Mouse (Mus musculus) spleen, postnatal 14 days (tissue): Measurements from ENCODE around the gene 9130409I23Rik.
"Not testable (repeated sequence)": the region's sequence is repeated elsewhere in the genome, so short reads cannot be mapped to it uniquely, and the experiment has no call there.

Source experiments
- DNase-seq, 2 experiments: peaks; one replicate each; pipeline ENCODE4 v3.0.0; 2021 to 2022; ENCODE audit warnings: low spot score in 2 of 2

Gene 9130409I23Rik

DNA sequence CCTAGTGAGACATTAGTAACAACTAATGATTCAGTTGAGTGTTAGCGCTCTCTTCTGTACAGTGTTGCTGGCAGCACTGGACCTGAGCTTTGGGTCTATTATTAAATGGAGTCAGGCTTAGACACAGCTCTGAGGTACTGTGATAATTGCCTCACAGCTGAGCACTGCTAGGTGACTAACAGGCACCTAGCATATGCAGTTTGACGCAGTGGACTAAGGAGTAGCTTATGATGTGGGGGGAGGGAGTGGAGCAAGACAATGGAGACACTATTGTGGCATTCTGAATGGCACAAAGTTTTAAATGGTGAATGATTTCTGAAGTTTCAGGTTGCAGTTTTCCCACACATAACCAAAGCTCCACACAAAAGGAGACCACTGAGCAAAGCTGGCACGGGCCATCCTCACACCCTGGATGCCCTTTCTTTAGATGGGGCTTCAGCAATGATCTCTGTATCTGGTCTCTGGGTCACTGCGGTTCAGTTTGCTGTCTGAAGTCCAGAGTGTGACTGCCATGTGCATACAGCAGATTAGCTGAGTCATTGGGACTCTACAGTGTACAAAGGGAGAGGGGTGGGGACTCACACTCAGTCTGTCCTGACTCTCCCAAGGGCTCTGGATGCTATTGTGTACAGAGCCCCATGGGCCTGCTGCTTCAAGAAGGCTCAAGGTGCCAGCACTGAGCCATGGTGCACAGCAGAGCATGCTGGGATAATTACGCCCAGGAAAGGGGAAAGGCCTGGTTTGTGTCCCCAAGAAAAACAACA, 15.8 kb upstream of the 9130409I23Rik start:
- not testable (repeated sequence) for DNase-seq

DNA sequence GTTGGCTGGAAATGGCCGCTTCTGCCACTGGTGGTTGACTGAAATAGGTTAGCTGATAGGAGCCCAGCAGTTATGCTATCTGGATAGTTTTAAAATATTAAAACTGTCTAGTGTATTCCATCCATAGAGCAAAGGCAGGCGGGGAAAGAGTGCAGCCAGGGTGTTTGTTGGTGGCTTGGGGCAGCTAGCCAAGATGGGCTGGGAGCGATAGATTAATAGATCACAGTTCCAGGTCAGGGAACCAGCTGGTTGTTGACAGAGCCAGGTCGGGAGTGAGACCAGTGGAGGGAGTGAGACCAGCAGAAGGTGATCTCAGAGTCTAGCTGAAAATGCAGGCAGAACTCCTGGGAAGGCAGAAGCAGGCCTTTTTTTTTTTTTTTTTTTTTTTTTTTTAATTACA, 13.4 kb upstream of the 9130409I23Rik start:
- no peak for DNase-seq

DNA sequence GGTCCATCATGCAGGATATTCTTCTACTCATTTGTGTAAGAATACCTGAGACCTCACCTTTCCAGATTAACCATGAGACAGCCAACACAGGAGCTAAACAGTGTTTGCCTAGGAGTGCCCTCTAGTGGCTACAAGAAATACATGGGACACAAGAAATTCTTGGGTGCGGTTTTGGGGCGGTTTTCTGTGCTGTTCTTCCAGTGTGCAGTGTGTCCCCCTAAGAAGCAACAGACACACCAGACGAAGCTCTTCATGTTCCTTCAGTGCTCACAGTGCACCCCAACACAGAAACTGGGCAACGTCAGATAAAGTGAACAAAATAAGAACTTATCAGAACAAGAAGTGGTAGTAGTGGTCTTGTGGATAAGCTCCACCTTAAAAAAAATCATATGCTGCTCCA, 11.4 kb upstream of the 9130409I23Rik start:
- no peak for DNase-seq

DNA sequence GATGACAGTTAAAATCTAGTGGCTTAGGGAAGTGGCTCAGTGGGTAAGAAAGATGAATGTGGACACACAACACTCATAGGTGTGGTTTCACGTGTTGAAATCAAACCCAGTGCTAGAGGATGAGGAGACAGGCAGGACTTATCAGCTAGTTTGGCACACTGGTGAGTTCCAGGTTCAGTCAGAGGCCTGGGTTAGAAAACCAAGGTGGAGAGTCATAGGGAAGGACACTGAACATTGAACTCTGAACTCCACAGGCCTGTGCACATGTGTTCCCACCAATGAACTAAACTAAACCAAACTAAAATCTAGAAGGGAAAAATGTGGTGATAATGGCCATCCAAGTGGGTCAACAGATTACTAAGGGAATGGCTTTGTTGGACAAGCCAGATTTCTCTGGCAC, 3.5 kb upstream of the 9130409I23Rik start:
- DNase-seq: no peak

DNA sequence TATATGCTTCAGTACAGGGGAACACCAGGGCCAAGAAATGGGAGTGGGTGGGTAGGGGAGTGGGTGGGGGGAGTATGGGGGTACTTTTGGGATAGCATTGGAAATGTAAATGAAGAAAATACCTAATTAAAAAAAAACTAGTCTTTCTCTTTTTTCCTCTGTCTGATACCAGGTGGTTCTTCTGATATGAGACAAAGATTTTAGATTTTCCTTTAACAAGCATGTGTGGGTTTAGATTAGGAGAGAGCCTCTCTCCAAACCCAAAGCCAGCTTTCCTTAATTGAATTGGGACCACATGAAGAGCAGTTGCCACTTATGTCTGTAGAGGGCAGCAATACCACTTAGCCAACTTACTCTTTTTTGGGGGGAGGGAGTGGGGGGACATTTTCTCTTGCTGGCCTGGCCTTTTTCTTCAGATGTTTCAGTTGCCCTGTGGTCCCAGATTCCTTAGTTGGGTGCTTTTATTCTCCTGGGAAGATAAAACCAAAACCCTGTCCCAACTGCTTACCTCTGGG, 1.7 kb upstream of the 9130409I23Rik start:
- DNase-seq: no peak

DNA sequence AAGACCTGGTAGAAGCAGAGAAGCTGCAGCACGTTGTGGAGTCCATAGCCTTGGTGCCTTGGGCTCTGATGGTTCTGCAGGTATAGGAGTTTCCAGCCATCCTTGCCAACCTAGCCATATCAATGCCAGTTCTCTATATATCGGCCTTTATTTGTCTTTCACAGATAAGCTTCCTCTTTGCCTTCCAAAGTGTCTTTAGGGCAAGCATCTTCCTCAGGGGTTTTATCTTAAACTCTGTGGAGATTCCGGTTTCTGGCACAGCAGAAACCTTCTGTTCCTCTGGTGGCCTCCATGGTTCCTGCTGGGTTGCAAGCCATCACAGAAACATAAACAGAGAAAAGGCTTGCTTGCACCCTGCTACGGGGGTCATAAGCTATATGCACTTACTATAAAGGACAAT, 1.9 kb downstream of the 9130409I23Rik start:
- no peak for DNase-seq

DNA sequence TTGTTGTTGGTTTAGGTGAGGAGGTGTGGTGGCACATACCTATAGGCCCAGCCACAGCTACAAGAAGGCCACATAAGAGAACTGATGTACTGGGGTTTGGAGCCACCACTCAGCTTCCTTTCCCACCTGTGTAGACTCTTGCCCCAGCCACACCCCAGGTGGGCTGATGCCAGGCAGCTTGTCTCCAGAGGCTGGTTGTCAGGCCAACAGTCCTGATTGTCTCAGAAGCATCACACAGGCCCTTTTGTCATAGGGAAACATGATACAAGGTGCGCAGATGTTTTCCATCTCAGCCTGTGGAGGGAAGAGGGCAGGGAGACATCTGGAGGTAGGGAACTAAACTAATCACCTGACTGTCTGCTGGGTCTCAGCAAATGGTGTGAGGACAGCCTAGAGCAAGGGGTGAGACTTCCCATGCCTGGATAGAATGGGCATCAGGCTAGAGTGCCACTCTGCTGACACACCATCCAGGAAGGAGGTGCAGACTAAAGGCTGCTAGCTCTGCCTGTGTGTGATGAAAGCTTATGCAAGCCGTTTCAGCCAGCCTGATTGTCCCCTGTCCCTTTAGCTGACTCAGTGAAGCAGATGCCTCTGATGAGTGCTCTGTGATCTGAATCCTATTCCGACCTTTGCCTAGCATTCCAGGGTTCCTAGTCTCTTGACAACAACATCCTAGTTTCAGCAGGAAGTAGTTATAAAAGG, 10.9 kb downstream of the 9130409I23Rik start:
- DNase-seq: no peak

DNA sequence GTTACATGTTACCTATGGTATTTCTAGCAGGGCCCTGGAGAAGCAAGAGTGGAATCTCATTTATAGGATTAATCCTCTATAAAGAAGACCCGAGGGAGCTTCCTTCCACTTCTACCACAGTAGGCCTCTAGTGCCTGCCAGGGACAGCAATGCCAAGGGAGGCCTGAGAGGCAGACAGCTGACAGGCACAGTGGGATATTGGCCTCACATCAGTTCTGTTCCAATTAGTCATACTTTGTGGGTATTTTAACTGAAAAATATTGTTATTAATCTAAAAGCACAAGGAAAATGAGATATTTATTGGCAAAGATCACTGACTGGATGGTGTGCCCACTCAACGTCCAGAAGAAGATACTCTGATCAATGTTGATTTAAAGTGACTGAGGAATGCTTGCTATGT, 13.0 kb downstream of the 9130409I23Rik start:
- no peak for DNase-seq

DNA sequence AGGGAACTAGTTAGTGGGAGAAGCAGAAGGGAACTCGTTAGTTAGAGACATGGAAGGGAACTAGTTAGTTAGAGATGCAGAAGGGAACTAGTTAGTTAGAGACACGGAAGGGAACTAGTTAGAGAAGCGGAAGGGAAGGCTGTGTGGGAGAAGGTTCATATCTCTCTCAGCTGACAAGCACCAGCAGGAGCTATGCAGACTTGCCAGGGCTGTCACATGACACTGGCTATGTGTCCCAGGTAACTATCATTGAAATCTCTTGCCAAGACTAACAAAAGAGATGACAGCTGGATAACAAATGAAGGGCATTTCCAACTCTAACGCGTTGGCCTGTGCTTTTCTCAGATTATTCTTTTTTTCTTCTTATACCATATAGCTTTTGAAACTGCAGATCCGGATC, 13.6 kb downstream of the 9130409I23Rik start:
- DNase-seq: no peak

DNA sequence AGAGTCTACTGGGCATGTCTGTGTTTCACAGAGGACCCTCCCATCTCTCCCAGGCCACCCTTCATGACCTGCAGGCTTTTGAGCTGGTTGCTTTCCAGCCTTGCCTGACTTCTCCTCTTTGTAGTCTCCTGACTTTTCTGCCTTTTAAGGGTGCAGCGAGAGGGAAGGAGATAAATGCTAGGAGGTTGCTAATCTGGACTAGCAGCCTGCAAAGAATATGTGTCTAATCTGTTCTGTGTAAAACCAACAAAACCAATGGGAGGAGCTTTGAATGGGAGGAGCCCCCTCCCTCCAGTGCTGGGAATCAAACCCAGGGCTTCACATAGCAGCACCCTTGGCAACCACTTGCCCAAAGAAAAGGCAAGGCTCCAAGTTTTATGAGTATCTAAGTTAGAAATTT, 17.3 kb downstream of the 9130409I23Rik start:
- DNase-seq: no peak

DNA sequence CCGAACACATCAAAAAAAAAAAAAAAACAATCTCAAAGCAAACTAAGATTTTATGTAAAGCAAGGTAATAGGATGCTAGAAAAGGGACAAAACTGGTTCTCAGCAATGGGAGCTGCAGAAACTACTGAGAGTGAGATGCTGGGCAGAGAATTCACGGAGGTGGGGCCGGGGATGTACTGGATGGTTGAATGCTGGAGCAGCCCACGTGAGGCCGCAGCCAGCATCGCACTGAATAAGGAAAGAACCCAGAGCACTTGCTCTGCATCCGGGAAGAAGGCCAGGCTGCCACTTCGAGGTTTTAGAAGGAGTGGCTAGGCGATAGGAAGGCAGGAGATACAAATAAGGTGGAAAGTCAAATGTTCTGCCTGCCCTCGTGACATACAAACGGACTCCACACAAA, 18.6 kb downstream of the 9130409I23Rik start:
- DNase-seq: no peak

DNA sequence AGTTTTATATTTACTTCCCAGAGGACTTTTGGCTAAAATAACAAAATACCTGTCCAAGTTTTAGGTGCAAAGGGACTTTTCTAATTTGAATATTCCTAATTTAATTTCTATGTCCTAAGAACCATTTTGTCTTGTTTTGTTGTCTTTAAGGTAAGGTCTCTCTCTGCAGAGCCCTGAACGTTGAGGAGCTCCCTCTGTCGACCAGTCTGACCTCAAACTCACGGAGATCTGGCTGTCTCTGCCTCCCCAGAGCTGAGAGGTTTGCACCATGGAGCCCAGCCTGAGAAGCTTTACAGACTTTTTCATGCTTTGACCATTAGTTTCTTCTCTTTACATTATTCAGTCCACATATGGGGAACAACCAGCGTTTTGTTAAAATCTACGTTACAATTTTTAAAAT, 22.0 kb downstream of the 9130409I23Rik start:
- no peak for DNase-seq

DNA sequence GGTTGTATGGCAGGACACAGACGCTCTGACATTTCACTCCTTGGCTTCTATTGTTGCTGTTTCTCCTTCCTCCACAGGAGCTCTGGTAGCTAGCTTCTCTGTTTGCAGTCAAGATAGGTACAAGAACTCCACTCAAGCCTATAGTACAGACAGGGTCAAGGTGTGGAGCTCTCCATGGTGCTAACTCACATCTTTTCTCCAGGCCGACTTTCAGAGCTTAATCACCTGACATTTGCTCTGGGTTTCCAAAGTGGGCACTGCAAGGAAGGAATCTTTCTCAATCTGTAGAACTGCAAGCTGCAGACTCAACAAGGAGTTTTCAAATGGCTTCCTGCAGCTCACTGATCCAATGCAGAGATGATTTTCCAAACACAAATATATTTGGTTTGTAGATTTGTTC, 33.0 kb downstream of the 9130409I23Rik start:
- DNase-seq: no peak

DNA sequence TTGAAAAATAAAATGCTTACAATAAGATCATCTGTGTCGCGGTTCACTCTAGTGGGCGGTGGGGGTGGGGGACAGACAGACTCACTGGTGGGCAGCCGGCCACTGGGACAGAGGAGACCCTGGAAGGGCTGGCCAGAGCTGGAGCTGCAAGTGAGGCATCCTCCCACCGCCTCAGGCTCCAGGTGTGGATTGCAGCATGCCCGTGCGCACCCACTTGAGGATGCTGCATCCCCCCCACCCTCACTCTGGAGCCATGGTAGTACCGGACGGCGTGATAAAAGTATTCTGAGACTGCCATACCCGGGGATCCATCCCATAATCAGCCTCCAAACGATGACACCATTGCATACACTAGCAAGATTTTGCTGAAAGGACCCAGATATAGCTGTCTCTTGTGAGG, 39.0 kb downstream of the 9130409I23Rik start:
- DNase-seq: no peak
